Mouse (Mus musculus) CD4-positive, CD25-positive, alpha-beta regulatory T cell, adult 4 months (primary cell): ENCODE results near the gene Chd6. TPM values are rescaled to one million over a fixed set of nuclear protein-coding genes. Genes with fewer than 3 reads are reported as not detected.

Experiments
- ATAC-seq: one replicate; pipeline ENCODE4 v1.8.0; 2017
- polyA plus RNA-seq, 2 experiments: library from polyadenylated mRNA; unstranded; fragments of 100-300 nt; shearing (Covaris generic); gene quantifications; one replicate each; pipeline ENCODE4 v1.2.1; 2017

Gene Chd6
- polyA plus RNA-seq, 2 experiments from 2014 or later, result 43.3 to 45.5 TPM

- no peak for ATAC-seq
Observed at GRCm38 (mm10) chr2:161066097-161066759, 42.6 kb downstream of the Chd6 start.

- no peak for ATAC-seq
Observed at GRCm38 (mm10) chr2:161065594-161065993, 43.3 kb downstream of the Chd6 start.

GRCm38 (mm10) chr2:161064836-161065235 is 44.0 kb downstream of the Chd6 start:
- ATAC-seq, result no peak

GRCm38 (mm10) chr2:161058841-161059240 is 50.0 kb downstream of the Chd6 start:
- no peak for ATAC-seq

GRCm38 (mm10) chr2:161053765-161054164 is 55.1 kb downstream of the Chd6 start:
- ATAC-seq, result no peak

GRCm38 (mm10) chr2:161052175-161052574 is 56.7 kb downstream of the Chd6 start:
- no peak for ATAC-seq

- ATAC-seq, result no peak
Observed at GRCm38 (mm10) chr2:161049426-161049825, 59.4 kb downstream of the Chd6 start.

GRCm38 (mm10) chr2:161044492-161045201 is 64.2 kb downstream of the Chd6 start:
- no peak for ATAC-seq

- ATAC-seq, result no peak
Observed at GRCm38 (mm10) chr2:161042874-161043273, 66.0 kb downstream of the Chd6 start.

GRCm38 (mm10) chr2:161040743-161041142 is 68.1 kb downstream of the Chd6 start:
- no peak for ATAC-seq

GRCm38 (mm10) chr2:161037766-161038165 is 71.1 kb downstream of the Chd6 start:
- no peak for ATAC-seq

- no peak for ATAC-seq
Observed at GRCm38 (mm10) chr2:161033141-161033540, 75.7 kb downstream of the Chd6 start.

GRCm38 (mm10) chr2:161032394-161032793 is 76.5 kb downstream of the Chd6 start:
- ATAC-seq, result no peak

- ATAC-seq, result no peak
Observed at GRCm38 (mm10) chr2:161024606-161025005, 84.3 kb downstream of the Chd6 start.

- ATAC-seq, result no peak
Observed at GRCm38 (mm10) chr2:161017913-161018312, 91.0 kb downstream of the Chd6 start.

GRCm38 (mm10) chr2:161012577-161013251 is 96.2 kb downstream of the Chd6 start:
- ATAC-seq, result no peak

- ATAC-seq, result no peak
Observed at GRCm38 (mm10) chr2:161004338-161004737, 104.5 kb downstream of the Chd6 start.

- ATAC-seq, result no peak
Observed at GRCm38 (mm10) chr2:160996987-160997763, 111.7 kb downstream of the Chd6 start.

GRCm38 (mm10) chr2:160994181-160994580 is 114.7 kb downstream of the Chd6 start:
- ATAC-seq, result no peak

- no peak for ATAC-seq
Observed at GRCm38 (mm10) chr2:160992465-160992864, 116.4 kb downstream of the Chd6 start.

GRCm38 (mm10) chr2:160990339-160991070 is 118.4 kb downstream of the Chd6 start:
- no peak for ATAC-seq

GRCm38 (mm10) chr2:160987503-160987902 is 121.4 kb downstream of the Chd6 start:
- no peak for ATAC-seq
